Mouse (Mus musculus) MN1 (cell line): Measurements from ENCODE around the gene Mgat4e.
A peak's percentile ranks its signal among the peaks of the same experiment; 100 is the strongest.

Source experiments
- DNase-seq: peaks from one replicate; pipeline ENCODE4 v3.0.0-alpha.2; 2016; ENCODE audit warnings: low spot score

Gene Mgat4e

DNA sequence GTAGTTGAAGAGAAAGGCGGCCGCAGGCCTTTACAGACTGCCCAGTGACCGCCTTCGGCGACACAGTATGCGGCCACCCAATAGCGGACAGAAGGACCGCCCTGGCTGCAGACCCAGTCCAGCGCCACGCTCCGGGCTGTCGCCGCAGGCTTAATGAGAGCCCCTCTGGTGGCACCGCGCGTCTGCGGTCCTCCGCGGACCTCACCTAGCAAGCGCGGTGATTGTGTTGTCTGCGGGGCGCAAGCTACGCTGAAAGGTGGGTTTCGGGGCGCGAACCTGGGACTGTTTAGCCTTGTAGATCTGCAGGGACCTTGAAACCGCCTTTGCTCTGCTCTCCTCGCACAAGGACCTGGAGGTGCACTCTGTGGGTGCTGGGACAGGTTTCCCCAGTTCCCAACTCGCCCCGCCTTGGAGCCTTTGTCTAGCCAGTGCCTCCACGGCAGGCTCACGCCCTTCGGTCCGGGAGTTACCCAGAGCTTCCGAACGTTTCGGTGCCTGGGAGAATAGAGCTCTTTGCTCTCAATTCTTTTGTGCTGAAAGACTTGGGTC, 36.1 kb downstream of the Mgat4e start:
- no peak for DNase-seq

- no peak for DNase-seq
Measured at GRCm38 (mm10) chr1:134512584-134512983, 36.9 kb downstream of the Mgat4e start.

GRCm38 (mm10) chr1:134512183-134512582, 37.3 kb downstream of the Mgat4e start:
- DNase-seq, result no peak

- DNase-seq, result no peak
Measured at GRCm38 (mm10) chr1:134510018-134510417, 39.5 kb downstream of the Mgat4e start.

DNA sequence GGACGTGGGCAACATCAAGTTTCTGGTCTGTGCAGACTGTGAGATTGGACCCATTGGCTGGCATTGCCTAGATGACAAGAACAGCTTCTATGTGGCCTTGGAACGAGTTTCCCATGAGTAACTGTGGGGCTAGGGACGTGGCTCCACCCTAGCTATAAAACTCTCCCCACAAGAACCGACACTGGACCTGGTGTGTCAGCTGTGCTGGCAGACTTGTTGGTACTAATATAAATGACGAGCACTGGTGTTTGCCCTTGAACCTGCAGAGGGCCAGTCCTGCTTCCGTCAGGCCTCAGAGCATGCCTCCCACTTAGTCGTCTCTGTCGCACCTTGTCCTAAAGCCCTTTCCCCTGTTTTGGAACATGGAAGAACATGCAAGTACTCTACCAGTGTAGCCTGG, 43.3 kb downstream of the Mgat4e start:
- DNase-seq, result no peak

- no peak for DNase-seq
Measured at GRCm38 (mm10) chr1:134500916-134501315, 48.6 kb downstream of the Mgat4e start.

GRCm38 (mm10) chr1:134495991-134496390, 53.5 kb downstream of the Mgat4e start:
- DNase-seq, result no peak

- DNase-seq, result peak; percentile 53
Measured at GRCm38 (mm10) chr1:134495216-134495539, 54.3 kb downstream of the Mgat4e start.

- peak; percentile 99 for DNase-seq
Measured at GRCm38 (mm10) chr1:134494428-134495215, 54.9 kb downstream of the Mgat4e start, which contains the start of gene Rabif. TSS of gene Rabif (plus strand) at chr1:134494648.

DNA sequence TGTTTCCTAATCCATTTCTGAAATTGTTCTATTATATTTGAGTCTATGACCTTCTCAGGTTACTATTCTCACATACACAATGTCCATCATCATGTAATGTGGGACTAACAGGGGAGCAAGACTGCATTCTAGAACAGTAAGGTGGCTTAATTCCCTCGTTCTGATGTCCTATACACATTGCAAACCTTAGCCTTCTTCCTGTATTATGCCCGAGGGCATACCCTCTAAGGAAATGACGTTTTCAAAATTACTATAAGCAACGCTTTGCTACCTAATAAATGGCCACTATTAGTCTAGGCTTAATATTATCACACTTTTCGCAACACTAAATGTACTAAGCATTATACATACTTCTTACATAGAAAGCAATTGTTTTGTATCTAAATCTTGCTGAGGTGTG, 55.5 kb downstream of the Mgat4e start:
- DNase-seq, result peak; percentile 15

GRCm38 (mm10) chr1:134493496-134493895, 56.0 kb downstream of the Mgat4e start:
- peak; percentile 56 for DNase-seq

DNA sequence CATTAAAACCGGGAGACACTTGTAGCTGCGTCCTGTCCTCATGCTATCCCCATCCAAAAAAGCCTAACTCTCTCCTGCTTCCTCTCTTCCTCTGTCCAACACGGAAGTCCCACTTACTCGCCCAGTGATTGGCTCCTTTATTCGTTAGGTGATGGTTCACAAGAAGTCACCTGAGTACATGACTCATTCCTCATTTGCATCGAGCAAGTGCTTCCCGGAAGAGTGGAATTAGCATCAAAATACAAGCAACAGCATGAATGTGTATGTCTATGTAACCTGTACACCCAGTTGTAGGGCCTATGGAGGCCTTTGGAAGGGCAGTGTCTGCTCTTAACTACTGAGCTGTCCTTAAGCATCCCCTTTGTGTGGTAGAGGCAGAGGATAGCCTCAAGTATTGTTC, 57.2 kb downstream of the Mgat4e start:
- DNase-seq, result no peak
